ENCODE assay signal across 8 mouse cellular contexts in the genomic region with DNA sequence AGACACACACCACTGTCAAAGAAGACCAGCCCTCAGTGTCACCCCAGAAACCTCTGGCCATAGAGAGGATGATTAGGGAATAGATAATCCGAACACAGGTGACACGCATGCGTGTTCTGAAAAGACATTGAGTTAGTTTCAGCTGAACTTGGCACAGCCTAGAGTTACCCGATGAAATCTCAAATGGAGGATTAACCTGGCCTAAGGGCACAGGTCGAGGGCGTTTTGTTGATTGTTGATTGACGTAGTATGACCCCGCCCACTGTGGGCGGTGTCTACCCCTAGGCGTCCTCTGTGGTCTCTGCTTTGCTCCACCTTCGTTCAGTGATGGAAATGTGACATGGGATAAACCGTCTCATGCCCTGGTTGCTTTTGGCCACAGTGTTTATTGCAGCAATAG. TPM values are rescaled to one million over a fixed set of nuclear protein-coding genes. Genes with fewer than 3 reads are reported as not detected.
DNase-seq lines count a peak whose midpoint lies in the region; ATAC-seq and TF ChIP-seq lines count a peak whose summit lies in the region.

No protein-coding gene starts in this region.

- intact Hi-C loops in gastrocnemius, postnatal 36 days (cut with DNase I), result loop anchor here (10.0 kb wide), 1 partner anchor 201 kb away; no protein-coding TSS in a partner anchor

- WGBS in heart, embryonic 15.5 days, result 17% methylated on average over 12 of the region's 12 CpGs
- 14% methylated on average over 12 of the region's 12 CpGs for WGBS in liver, embryonic 14.5 days (ENCODE audit: insufficient replicate concordance)

- no peaks in the 10 kb centered on the region for H3K9me3 ChIP-seq in heart, embryonic 15.5 days (replicated peaks)
- no peaks in the 10 kb centered on the region for H3K9me3 ChIP-seq in liver, embryonic 14.5 days (ENCODE audit: control insufficient read depth, low read length)

- peak overlapping the region; percentile 38; the same call in 1 of the 2 replicates for H3K4me2 ChIP-seq in heart, embryonic 15.5 days
- H3K4me2 ChIP-seq in liver, embryonic 14.5 days (ENCODE audit: low read depth), result peak overlapping the region; percentile 31

- no peak overlapping the region for H3K9ac ChIP-seq in heart, embryonic 15.5 days
- no peak overlapping the region for H3K9ac ChIP-seq in liver, embryonic 14.5 days (replicated peaks)

- H3K4me3 ChIP-seq in heart, embryonic 15.5 days, result no peak overlapping the region
- H3K4me3 ChIP-seq in liver, embryonic 14.5 days (ENCODE audit: insufficient read depth in 1 of 2, low read depth in 2 of 2, low read length in 2 of 2), result no peak overlapping the region

- ATAC-seq in heart, embryonic 15.5 days (replicated peaks; ENCODE audit: insufficient number of reproducible peaks, insufficient read depth, low FRiP score, low read depth), result no peak
- ATAC-seq in granulocyte monocyte progenitor cell, adult 5-6 weeks (replicated peaks; ENCODE audit: poor library complexity, severe bottlenecking), result 0 out of 2 replicates have a peak, but pooled peaks have one; percentile 33
- no peak for ATAC-seq in liver, embryonic 14.5 days (ENCODE audit: insufficient read depth)

- no peak overlapping the region for H3K27ac ChIP-seq in heart, embryonic 15.5 days
- no peak overlapping the region for H3K27ac ChIP-seq in liver, embryonic 14.5 days

- no peak for TF ChIP-seq CTCF in liver, embryonic 14.5 days (IDR thresholded peaks at IDR 0.05; ENCODE audit: low read depth)

- no peak for DNase-seq in heart, adult 18-20 months
- peak; percentile 82 for DNase-seq in R1 (ENCODE audit: low read depth, low spot score)
- DNase-seq in liver, embryonic 14.5 days (ENCODE audit: low read depth in 3 of 3, low spot score in 3 of 3), result peak in 2 of 3 experiments; percentile 15 to 17
- DNase-seq in thymus, postnatal 0 days (ENCODE audit: low spot score), result peak; percentile 52
- DNase-seq in spleen, postnatal 36 days (ENCODE audit: low spot score in 2 of 2), result no peak
- no peak for DNase-seq in gastrocnemius, postnatal 36 days

- no peaks in the 10 kb centered on the region for H3K36me3 ChIP-seq in heart, embryonic 15.5 days
- no peaks in the 10 kb centered on the region for H3K36me3 ChIP-seq in liver, embryonic 14.5 days (replicated peaks; ENCODE audit: control insufficient read depth, insufficient read depth, low read depth)

- TF ChIP-seq EP300 in liver, embryonic 14.5 days (IDR thresholded peaks at IDR 0.05; ENCODE audit: low read depth), result no peak

- peaks cover 71% of the 10 kb centered on the region for H3K27me3 ChIP-seq in heart, embryonic 15.5 days
- H3K27me3 ChIP-seq in liver, embryonic 14.5 days (ENCODE audit: control insufficient read depth, insufficient read depth, low read length), result no peaks in the 10 kb centered on the region

- peaks cover 5% of the 10 kb centered on the region for H3K4me1 ChIP-seq in heart, embryonic 15.5 days (replicated peaks)
- H3K4me1 ChIP-seq in liver, embryonic 14.5 days (replicated peaks; ENCODE audit: control insufficient read depth in 2 of 2, insufficient read depth in 2 of 2, low read length in 1 of 2), result peaks cover 0 to 3% of the 10 kb centered on the region in 2 experiments; a peak in 1 of 4 replicates

RNA-seq across cellular contexts. Expression of gene Enpp7, which starts 12.1 kb away (rescaled TPM):
- not detected in 2 replicates for polyA plus RNA-seq in heart, embryonic 15.5 days (2015; fragmentation: Nextera tagmentation; extraction: Ambion mirVana)
- not detected for total RNA-seq in heart, adult 18-20 months (2021)
- total RNA-seq in granulocyte monocyte progenitor cell, adult 5-6 weeks (2014; fragmentation: Nextera tagmentation), result not detected in 2 replicates
- not detected in 2 replicates for total RNA-seq in granulocyte monocyte progenitor cell, adult 5-6 weeks (2017)
- not detected in 2 replicates for polyA plus RNA-seq in liver, embryonic 14.5 days (2012; rRNA removed)
- polyA plus RNA-seq in liver, embryonic 14.5 days (2014; fragmentation: Nextera tagmentation; extraction: Ambion mirVana), result not detected in 2 replicates
- polyA plus RNA-seq in thymus, postnatal 0 days (2015; fragmentation: Nextera tagmentation; extraction: Ambion mirVana), result not detected in 2 replicates
- not detected for total RNA-seq in gastrocnemius, postnatal 36 days (2021)

RNA-seq across cellular contexts. Expression of gene Cbx2, which starts 46.8 kb away (rescaled TPM):
- polyA plus RNA-seq in heart, embryonic 15.5 days (2015; fragmentation: Nextera tagmentation; extraction: Ambion mirVana), result 11.6 and 18.0 TPM in 2 replicates
- total RNA-seq in heart, adult 18-20 months (2021), result 1 to 10 TPM; 1.5 to 2.6 TPM
- 0.88 and 5.0 TPM in 2 replicates for total RNA-seq in granulocyte monocyte progenitor cell, adult 5-6 weeks (2014; fragmentation: Nextera tagmentation)
- 2.1 and 2.6 TPM in 2 replicates for total RNA-seq in granulocyte monocyte progenitor cell, adult 5-6 weeks (2017)
- 1.4 and 1.7 TPM in 2 replicates for polyA plus RNA-seq in liver, embryonic 14.5 days (2012; rRNA removed)
- polyA plus RNA-seq in liver, embryonic 14.5 days (2014; fragmentation: Nextera tagmentation; extraction: Ambion mirVana), result 1.8 and 2.4 TPM in 2 replicates
- polyA plus RNA-seq in thymus, postnatal 0 days (2015; fragmentation: Nextera tagmentation; extraction: Ambion mirVana), result 19.5 and 22.3 TPM in 2 replicates
- 1 to 10 TPM in 1 of 2 experiments, under 1 TPM in 1; 0.79 to 1.1 TPM for total RNA-seq in gastrocnemius, postnatal 36 days (2021)

Comparison
In these comparisons a context has a peak if more than half of its experiments do, and no peak if none do; other contexts are left out.
1. DNase-seq: peak in R1 (single experiment), liver, embryonic 14.5 days (2 of 3) and thymus, postnatal 0 days (single experiment); none in heart, adult 18-20 months (0 of 2), spleen, postnatal 36 days (0 of 2) and gastrocnemius, postnatal 36 days (0 of 2).